Mouse (Mus musculus) liver, embryonic 14.5 days (tissue): ENCODE data around the gene Gtpbp1.

Source experiments
- CTCF ChIP-seq: IDR thresholded peaks from 2 replicates; pipeline ENCODE4 v1.5.1; 2016; ENCODE audit warnings: antibody characterized with exemption, low read depth, control low read depth
- EP300 ChIP-seq: IDR thresholded peaks from 2 replicates; pipeline ENCODE4 v1.6.1; 2016; ENCODE audit warnings: antibody characterized with exemption, low read depth

- TF ChIP-seq CTCF: no peak
- TF ChIP-seq EP300: no peak
Observed at GRCm38 (mm10) chr15:79744001-79744400, 53.4 kb downstream of the Gtpbp1 start.
